Mouse (Mus musculus) urinary bladder, postnatal 36 days (tissue): ENCODE measurements at regions not wholly inside any gene's neighbourhood (a gene's known extent, or its start where the extent isn't known, plus 50 kb on each side); places are given as distances from the start of the nearest gene placed in this dataset.
A peak's percentile ranks its signal among the peaks of the same experiment; 100 is the strongest.

Experiments used
- DNase-seq, 2 experiments: peaks; one replicate each; pipeline ENCODE4 v3.0.0; 2022; ENCODE audit warnings: low spot score in 2 of 2, mixed read lengths in 1 of 2

DNA sequence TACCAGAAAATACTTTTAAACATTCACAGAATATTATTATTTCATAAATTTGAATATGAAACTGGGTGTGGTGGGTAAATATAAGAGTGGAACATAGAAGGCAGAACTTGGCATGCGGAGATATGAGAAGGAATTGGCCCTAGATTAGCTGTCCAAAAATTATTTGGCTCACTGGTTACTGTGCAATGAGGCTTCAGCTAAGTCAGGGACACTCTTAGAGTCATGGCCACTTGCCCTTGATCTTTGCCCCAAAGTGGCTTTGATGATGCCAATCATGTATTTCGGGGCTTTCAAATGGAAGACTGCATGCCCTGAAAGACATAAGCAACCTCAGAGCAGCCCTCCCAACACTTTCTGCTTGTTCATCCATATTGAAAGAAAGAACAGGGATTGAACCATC lies 76.9 kb downstream of the Pxdc1 start:
- no peak for DNase-seq

GRCm38 (mm10) chr13:34575997-34576314 lies 77.3 kb downstream of the Pxdc1 start:
- DNase-seq: no peak

DNA sequence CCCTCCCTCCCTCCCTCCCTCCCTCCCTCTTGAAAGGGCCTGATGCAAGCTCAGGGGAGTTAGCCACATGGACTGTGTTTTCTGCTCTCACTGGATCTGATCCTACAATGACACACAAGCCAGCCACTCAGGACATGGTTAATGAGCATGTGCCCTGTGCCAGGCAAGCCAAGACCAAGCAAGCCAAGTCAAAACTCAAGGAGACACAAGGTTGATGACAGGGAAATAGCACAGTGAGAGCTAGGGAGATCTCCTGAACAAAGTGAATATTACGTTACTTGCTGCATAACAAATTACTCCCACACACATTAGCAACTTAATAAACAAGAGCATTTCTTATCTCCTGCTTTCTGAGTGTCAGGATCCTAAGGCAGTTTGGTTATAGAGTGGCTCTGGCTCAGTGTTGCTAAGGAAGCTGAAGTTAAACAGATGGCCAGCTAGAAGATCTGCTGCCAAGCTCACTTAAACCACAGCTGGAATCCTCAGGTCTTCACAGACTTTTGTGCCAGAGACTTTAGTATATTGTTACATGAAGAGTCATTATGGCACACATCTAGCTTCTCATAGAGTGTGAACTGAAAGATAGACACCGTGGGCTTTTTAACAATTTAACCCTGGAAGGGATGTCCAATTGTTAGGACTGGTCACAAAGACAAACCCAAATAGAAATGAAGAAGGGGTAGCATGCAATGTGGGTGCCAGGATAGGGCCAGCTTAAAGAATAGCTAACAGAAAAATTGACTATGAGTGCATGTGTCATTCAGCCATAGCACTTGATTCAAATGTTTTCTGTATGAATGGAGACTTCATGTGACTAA lies 77.9 kb downstream of the Pxdc1 start:
- no peak for DNase-seq

DNA sequence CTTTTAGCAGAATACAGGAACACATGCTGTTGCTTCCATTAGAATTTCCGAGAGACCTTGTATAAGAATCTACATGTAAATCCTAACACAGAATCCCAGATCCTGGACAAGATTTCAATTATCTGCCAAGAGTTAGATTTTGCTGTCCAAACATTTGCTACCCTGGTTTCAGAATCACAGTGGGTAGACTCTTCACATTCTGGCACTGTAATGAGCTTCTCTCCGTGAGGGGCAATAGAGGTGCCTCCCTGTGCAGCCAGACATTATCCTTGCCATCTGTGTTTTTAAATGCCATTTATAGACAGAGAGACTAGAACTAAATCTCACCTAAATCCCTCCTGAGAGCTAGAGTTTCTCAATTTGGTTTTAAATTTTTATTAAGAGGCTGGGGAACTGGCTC lies 84.0 kb downstream of the Pxdc1 start:
- DNase-seq: no peak

DNA sequence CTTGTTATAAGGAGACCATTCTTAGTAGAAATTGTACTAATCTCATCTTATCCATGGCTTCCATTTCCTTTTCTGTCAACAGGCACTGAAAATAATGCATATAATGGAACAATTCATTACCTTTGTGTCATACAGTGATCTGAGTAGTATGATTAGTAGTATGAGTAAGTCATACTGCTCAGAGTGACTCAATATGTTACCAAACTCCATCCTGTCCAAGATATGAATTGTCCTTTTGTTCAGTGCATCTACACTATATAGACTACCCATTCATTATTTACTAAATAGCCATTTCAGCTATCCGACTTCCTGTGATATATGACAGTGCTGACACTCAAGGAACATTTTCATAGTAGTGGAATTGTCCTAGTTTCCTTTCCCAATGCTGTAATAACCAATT lies 86.6 kb downstream of the Pxdc1 start:
- no peak for DNase-seq

DNA sequence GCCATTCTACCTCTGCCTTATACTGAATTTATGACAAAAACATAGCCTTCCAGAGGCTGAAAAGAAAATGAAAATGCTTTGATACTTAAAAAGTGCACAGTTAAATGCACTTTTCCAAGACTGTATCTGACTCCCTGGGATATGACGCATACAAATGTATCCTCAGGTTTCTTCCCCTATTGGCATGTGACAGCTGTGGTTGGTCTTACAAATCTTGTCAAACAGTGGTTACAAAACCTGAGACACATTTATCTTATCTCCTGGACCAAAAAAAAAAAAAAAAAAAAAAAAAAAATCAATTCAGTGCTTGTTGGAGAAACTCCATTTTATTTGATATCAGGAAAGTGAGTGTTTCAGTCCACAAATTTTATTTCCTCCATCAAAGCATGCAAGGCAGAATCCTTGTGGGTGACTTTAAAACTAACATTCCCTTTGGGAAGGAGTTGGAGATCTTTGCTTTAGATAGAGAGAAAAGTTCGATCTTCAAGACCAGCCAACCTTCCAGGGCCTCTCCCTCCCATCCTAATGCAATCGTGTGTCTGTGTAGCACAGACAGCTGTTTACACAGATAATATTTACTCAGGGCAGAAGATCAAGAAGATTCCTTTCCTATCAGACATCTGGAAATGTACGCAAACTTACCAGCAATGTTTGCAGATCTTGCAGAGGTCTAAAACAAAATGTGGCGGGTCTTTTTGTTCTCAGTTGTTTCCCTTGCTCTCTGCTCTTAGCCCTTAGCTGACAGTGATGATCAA lies 103.0 kb downstream of the Pxdc1 start:
- DNase-seq: no peak

- peak; percentile 10 to 36 for DNase-seq
Measured at GRCm38 (mm10) chr13:34540646-34541045, 112.6 kb downstream of the Pxdc1 start.

DNA sequence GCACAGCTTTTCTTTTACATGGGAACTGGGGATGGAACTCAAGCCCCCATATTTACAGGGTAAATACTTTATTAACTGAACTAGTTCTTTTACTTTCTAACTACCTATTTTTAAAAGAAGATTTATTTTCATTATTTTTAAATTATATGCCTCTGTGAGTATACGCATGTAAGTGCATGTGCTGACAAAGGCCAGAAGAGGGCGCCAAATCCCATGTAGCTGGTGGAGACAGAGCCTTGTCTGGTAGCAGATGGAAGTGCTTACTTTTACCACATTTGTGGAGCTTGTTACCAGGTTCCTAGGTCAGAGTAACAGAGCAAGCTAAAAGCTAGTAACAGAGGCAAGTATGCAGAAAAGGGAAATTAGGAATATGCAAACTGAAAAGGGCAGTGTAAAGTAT lies 119.4 kb downstream of the Pxdc1 start:
- DNase-seq: no peak

GRCm38 (mm10) chr13:34511332-34511731 lies 142.0 kb downstream of the Pxdc1 start:
- DNase-seq: no peak

DNA sequence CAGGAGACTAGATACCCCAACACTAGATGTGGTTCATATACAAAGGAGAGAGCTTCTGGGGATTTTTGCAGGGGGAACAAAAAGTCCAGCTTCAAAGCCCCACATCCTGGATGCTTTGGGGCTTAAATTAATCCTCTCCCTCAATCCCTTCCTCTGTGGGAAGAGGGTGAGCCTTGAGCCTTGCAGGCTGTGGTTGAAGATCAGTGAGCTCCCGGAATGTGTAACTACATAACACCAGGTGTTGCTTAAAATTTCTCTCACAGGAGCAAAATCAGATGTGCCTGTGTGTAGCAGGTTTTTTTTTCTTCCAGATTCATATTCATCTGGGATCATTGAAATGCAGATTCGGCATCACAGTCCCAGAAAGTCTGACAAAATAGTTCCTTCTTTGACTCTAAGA lies 146.1 kb downstream of the Pxdc1 start:
- no peak for DNase-seq

GRCm38 (mm10) chr13:34505861-34506260 lies 147.4 kb downstream of the Pxdc1 start:
- DNase-seq: no peak

DNA sequence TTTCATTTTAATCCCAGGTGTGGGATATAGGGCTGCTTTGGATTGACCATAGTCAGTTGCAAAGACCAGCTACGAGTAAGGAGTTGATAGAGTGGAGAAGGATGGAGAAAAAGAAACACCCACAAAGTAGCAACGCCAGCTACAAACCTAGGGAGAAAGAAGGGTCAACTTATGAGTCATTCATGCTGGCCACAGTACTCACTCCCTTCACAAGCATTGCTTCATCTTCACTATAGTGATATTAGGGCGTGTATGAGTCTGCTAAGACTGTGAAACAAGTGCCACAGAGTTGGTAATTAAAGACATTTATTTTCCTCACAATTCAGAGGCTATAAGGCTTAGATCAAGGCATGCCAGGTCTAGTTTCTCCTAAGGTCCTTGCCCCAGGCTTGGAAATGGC lies 148.4 kb downstream of the Pxdc1 start:
- no peak for DNase-seq

DNA sequence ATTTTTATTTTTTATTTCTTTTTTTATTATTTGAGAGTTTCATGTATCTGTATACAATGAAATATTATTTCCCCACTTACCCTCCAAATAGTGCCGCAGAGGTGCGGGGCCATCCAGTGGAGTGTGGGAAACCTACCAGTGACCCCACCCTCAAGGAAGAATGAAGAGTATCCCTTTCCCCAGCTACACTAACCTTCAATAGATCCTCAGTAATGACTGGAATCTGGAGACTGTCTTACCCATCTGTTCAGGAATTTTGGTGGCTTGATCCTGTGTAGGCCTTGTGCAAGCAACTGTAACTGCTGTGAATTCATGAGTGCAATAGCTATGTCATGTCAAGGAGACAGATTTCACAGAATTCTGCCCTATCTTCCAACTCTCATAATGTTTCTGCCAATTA lies 153.9 kb upstream of the Slc22a23 start:
- DNase-seq: no peak

- no peak for DNase-seq
Measured at GRCm38 (mm10) chr13:34497667-34498066, 152.7 kb upstream of the Slc22a23 start.

GRCm38 (mm10) chr13:34484831-34485230 lies 139.8 kb upstream of the Slc22a23 start:
- no peak for DNase-seq

GRCm38 (mm10) chr13:34481461-34481860 lies 136.5 kb upstream of the Slc22a23 start:
- no peak for DNase-seq

- DNase-seq: no peak
Measured at GRCm38 (mm10) chr13:34470410-34470809, 125.4 kb upstream of the Slc22a23 start.

GRCm38 (mm10) chr13:34469568-34469967 lies 124.6 kb upstream of the Slc22a23 start:
- DNase-seq: no peak

DNA sequence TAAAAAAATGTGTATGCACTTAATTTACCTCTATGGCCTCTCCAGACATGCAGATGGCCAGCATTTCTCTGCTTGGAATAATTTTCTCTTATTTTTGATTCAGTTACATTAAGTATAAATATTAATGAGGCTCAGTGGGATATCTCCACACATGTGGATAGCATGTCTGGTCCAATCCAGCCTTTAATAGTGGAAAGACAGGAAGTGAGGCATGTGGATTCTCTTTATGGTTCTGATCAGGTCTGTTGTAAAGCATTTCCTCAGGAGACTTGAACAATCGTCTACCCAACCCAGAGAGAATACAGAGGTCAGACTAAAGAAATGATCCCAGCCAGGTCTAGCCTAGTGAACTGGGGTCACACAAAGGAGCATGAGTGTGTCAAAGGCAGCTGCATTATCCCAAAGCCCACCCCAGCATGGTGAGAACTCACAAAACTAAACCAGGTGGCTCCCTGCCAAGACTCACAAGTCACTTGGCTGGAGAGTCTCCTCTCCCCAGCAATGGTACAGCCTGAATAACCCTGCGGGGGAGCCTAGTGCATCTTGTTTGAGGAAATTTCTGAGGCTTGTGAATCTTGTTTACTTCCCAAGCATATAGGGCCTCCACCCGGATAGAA lies 123.3 kb upstream of the Slc22a23 start:
- DNase-seq: no peak

DNA sequence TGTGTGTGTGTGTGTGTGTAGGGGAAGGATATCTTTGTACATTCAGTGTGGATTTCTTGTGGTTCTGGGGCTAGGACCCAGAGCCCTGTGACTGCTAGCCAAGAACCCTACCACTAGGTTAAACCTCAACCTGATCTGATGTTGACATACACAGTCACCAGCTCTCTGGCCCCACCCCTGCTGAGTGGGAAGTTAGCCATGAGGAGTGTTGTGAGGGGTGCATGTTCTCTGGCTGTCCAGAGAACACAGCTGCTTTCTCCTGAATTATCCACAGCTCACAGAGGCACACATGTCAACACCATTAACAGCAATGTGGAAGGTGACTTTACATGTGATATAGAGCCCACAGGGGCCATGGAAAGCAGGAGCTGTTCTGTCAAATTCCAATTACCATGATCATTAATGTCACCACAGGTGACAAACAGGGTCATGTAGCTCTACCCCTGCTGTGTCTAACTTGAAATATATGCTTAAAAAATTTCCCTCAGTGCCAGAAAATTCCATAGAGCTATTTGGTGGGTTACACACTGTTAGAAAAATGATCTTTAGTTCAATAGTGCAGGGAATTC lies 121.0 kb upstream of the Slc22a23 start:
- DNase-seq: no peak

DNA sequence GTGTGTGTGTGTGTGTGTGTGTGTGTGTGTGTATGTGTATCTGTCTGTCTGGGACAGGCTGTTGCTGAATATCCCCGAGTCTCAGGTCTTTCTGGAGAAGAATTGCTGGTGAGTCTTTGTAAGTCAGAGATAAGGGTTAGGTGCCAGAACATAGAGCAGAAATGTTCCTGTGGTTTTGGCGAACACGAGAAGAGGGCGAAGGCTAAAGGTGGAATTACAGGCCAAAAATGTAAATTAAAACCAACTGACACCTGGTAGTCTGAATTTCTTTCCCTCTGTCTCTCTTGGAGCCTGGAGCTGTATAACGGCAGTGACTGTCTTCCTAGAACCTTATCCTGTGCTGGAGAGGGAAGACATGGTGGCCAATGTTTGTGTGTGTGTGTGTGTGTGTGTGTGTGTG lies 120.5 kb upstream of the Slc22a23 start:
- no peak for DNase-seq

- no peak for DNase-seq
Measured at GRCm38 (mm10) chr13:34464221-34464620, 119.2 kb upstream of the Slc22a23 start.
